Mouse (Mus musculus) G1E (cell line): ENCODE measurements around the gene Sema5a.

Experiments used
- CTCF ChIP-seq: IDR thresholded peaks from 2 replicates; pipeline ENCODE4 v1.5.1; 2012; ENCODE audit warnings: low read depth, low read length, inconsistent platforms, mixed read lengths
- GATA1 ChIP-seq: IDR thresholded peaks from 2 replicates; pipeline ENCODE4 v1.6.1; 2012; ENCODE audit warnings: borderline replicate concordance, low read length, inconsistent platforms, mixed read lengths
- TAL1 ChIP-seq: conservative IDR thresholded peaks from 2 replicates; pipeline ENCODE4 v1.6.1; 2012; ENCODE audit warnings: low read depth, low read length, inconsistent platforms, mixed read lengths

GRCm38 (mm10) chr15:32542746-32543145, 298.1 kb downstream of the Sema5a start:
- TF ChIP-seq GATA1: no peak
- TF ChIP-seq CTCF: no peak
- no peak for TF ChIP-seq TAL1
